Mouse (Mus musculus): Measurements from ENCODE around the gene Ephb1. TPM values are rescaled to one million over a fixed set of nuclear protein-coding genes. Genes with fewer than 3 reads are reported as not detected.
A peak's percentile ranks its signal among the peaks of the same experiment; 100 is the strongest.

Ephb1 gene
- total RNA-seq, 2 experiments from 2014 or later: 31.6 to 35.8 TPM

- DNase-seq (ENCODE audit: low spot score in 2 of 2): no peak
Measured at GRCm38 (mm10) chr9:101996183-101996582, 358.3 kb downstream of the Ephb1 start.

GRCm38 (mm10) chr9:101995423-101996156 lies 358.9 kb downstream of the Ephb1 start:
- no peak for DNase-seq (ENCODE audit: low spot score in 2 of 2)

- no peak for DNase-seq (ENCODE audit: low spot score in 2 of 2)
Measured at GRCm38 (mm10) chr9:101994086-101994485, 360.4 kb downstream of the Ephb1 start.

- no peak for DNase-seq (ENCODE audit: low spot score in 2 of 2)
Measured at GRCm38 (mm10) chr9:101990836-101991235, 363.7 kb downstream of the Ephb1 start.

- DNase-seq (ENCODE audit: low spot score in 2 of 2): no peak
Measured at GRCm38 (mm10) chr9:101990032-101990431, 364.5 kb downstream of the Ephb1 start.

- DNase-seq (ENCODE audit: low spot score in 2 of 2): no peak
Measured at GRCm38 (mm10) chr9:101986910-101987309, 367.6 kb downstream of the Ephb1 start.

GRCm38 (mm10) chr9:101982378-101982777 lies 372.1 kb downstream of the Ephb1 start:
- no peak for DNase-seq (ENCODE audit: low spot score in 2 of 2)

GRCm38 (mm10) chr9:101981161-101981560 lies 373.3 kb downstream of the Ephb1 start:
- no peak for DNase-seq (ENCODE audit: low spot score in 2 of 2)

GRCm38 (mm10) chr9:101976884-101977465 lies 377.5 kb downstream of the Ephb1 start:
- no peak for DNase-seq (ENCODE audit: low spot score in 2 of 2)

- no peak for DNase-seq (ENCODE audit: low spot score in 2 of 2)
Measured at GRCm38 (mm10) chr9:101972314-101972713, 382.2 kb downstream of the Ephb1 start.

- DNase-seq (ENCODE audit: low spot score in 2 of 2): peak; percentile 20 to 39
Measured at GRCm38 (mm10) chr9:101971806-101972205, 382.7 kb downstream of the Ephb1 start.

GRCm38 (mm10) chr9:101956228-101956627 lies 398.3 kb downstream of the Ephb1 start:
- no peak for DNase-seq (ENCODE audit: low spot score in 2 of 2)

GRCm38 (mm10) chr9:101954529-101954928 lies 400.0 kb downstream of the Ephb1 start:
- DNase-seq (ENCODE audit: low spot score in 2 of 2): no peak

GRCm38 (mm10) chr9:101950101-101950500 lies 404.4 kb downstream of the Ephb1 start:
- DNase-seq (ENCODE audit: low spot score in 2 of 2): no peak

- no peak for DNase-seq (ENCODE audit: low spot score in 2 of 2)
Measured at GRCm38 (mm10) chr9:101945814-101946213, 408.7 kb downstream of the Ephb1 start.

- DNase-seq (ENCODE audit: low spot score in 2 of 2): no peak
Measured at GRCm38 (mm10) chr9:101945326-101945725, 409.2 kb downstream of the Ephb1 start.

GRCm38 (mm10) chr9:101942058-101942669 lies 412.3 kb downstream of the Ephb1 start:
- DNase-seq (ENCODE audit: low spot score in 2 of 2): no peak

GRCm38 (mm10) chr9:101940182-101940581 lies 414.3 kb downstream of the Ephb1 start:
- DNase-seq (ENCODE audit: low spot score in 2 of 2): no peak

GRCm38 (mm10) chr9:101939006-101939405 lies 415.5 kb downstream of the Ephb1 start:
- DNase-seq (ENCODE audit: low spot score in 2 of 2): peak; percentile 61 to 71

GRCm38 (mm10) chr9:101938066-101938465 lies 416.4 kb downstream of the Ephb1 start:
- no peak for DNase-seq (ENCODE audit: low spot score in 2 of 2)

GRCm38 (mm10) chr9:101934887-101935286 lies 419.6 kb downstream of the Ephb1 start:
- DNase-seq (ENCODE audit: low spot score in 2 of 2): no peak

GRCm38 (mm10) chr9:101933946-101934573 lies 420.4 kb downstream of the Ephb1 start:
- no peak for DNase-seq (ENCODE audit: low spot score in 2 of 2)

All from layer of hippocampus, postnatal 10 days (tissue).